Mouse (Mus musculus) CD4-positive, CD25-positive, alpha-beta regulatory T cell, adult 9 weeks (primary cell): ENCODE measurements around the gene Olfr354. TPM values are rescaled to one million over a fixed set of nuclear protein-coding genes. Genes with fewer than 3 reads are reported as not detected.

Source experiments
- polyA plus RNA-seq: library from polyadenylated mRNA; unstranded; fragments of 100-300 nt; shearing (Covaris generic); gene quantifications from one replicate; pipeline ENCODE4 v1.2.1, GENCODE M21; 2017

The Olfr354 gene
- polyA plus RNA-seq = not detected

DNA sequence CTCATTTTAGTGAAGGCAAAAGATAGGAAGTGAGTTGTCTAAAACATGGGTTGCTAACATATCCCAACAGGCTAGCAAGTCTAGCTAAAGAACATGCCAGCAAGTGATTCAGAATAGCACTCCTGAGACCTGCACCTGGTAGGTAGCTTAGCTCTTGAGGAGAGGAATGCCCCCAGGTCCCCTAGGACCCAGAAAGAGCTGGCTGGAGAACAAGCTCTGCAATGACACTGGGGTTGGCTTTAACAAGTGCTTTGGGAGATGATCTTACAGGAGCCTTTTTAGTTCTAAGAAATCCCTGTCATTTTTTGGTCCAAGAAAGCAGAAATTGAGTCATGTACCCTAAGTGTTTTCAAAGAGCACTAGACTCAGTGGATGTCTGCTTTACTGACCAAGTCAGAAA, at the start of gene Olfr354:
Gene Olfr354 (plus strand): TSS at position 301 of the 400 bp plus-strand sequence.

DNA sequence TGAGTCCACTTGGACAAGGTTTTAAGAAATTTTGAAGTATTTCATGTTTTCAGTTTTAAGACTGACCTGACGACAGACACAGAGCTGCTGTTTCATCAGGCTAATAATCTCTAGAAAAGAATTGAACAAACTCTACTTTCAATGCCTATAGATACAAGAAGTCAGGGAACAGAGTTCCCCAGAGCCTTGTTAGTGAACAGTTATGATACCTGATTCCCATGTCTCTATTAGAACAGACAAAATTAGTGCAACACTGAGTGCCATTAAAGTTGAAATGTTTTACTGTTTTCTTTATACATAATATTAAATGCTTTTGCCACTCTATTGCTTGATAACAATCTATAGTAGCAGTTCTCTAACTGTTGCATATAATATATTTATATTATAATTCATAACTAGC, 42.9 kb upstream of the Olfr354 start, which contains the start of gene Olfr351:
Gene Olfr351 (minus strand): TSS at position 101 of the 400 bp plus-strand sequence.

DNA sequence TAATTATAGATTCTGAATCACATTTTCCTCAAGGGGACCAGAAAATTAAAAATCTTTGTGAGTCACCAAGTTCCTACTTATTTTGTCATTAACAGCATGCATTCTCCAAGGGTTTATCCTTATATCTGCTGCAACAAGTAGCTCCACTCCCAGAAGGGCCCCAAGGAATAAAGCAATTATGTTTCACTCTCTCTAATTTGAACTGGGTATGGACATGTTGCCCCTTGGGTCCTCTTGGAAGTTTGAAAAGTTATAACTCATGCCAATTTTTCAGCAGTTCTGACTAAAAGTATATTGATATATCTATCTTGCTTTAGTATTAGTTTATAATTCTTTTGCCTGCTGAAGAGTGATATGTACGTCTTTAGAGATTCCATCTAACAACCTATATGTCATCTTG, 37.3 kb upstream of the Olfr354 start, which contains the start of gene Olfr352:
Gene Olfr352 (plus strand): TSS at position 301 of the 400 bp plus-strand sequence.

DNA sequence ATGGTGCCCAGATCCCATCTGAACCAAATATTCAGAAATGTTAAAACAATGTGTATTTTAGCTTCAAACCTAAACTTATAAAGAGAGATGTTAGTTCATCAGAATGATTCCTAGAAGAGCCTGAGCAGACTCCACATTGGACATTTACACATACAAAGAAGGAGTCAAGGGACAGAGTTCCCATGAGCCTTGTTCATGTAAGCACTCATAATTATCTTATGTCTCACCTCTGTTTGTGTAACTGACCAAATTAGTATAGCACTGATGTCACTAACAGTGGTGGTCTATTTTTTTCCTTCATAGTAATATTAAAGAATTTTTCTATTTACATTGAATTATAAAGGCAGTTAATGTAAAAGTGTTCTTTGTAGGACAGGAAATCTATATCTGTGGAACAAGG, 12.6 kb upstream of the Olfr354 start, which contains the start of gene Olfr353:
Gene Olfr353 (minus strand): TSS at position 101 of the 400 bp plus-strand sequence.

DNA sequence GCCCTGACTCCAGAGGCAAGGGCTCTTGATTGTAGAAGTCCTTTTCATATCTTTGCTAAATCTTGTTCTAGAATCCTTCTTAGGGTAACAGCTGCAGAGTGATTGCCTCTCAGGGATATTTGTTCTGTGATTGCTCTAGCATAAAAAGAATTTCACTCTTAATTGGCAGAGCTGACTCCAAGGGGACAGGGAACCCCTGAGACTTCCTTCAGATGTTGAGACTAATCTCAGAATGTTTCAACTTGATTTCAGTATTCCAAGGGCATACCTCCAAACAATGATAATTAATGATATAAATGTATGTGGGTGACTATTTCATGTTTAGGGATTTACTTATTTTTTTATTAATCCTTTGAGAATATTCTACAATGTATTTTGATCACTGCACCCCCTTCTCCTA, 23.3 kb downstream of the Olfr354 start, which contains the start of gene Olfr355:
Gene Olfr355 (minus strand): TSS at position 101 of the 400 bp plus-strand sequence.

DNA sequence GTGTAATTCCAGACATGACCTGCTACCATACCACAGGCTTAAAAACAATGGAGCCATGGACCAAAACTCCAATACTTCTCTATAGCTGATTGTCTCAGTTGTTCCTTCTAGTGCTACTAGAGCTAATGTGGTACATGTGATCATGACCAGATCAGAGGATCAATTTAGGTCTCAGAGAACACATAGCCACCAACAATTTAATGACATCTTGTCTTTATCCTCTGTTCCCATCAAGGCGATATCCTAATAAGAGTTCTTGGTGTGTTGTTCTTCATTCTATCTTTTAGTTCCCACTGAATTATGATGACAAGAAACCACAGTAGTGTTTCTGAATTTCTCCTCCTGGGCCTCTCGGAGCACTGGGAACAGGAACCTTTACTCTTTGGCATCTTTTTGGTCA, 31.3 kb downstream of the Olfr354 start, which contains the start of gene Olfr356:
Gene Olfr356 (plus strand): TSS at position 301 of the 400 bp plus-strand sequence.

Other genes starting within 250 kb of the Olfr354 start
- gene Olfr346, start 219.9 kb upstream of the Olfr354 start, polyA plus RNA-seq = not detected
- not detected for gene Olfr347, start 173.8 kb upstream of the Olfr354 start, polyA plus RNA-seq
- gene Olfr348, start 121.4 kb upstream of the Olfr354 start, polyA plus RNA-seq = not detected
- gene Olfr50, start 115.1 kb upstream of the Olfr354 start, polyA plus RNA-seq = 0.24 TPM
- gene Olfr3, start 88.6 kb upstream of the Olfr354 start, polyA plus RNA-seq = not detected
- not detected for gene Olfr350, start 59.4 kb upstream of the Olfr354 start, polyA plus RNA-seq
- not detected for gene Olfr351, start 43.0 kb upstream of the Olfr354 start, polyA plus RNA-seq
- gene Olfr352, start 37.2 kb upstream of the Olfr354 start, polyA plus RNA-seq = not detected
- gene Olfr353, start 12.7 kb upstream of the Olfr354 start, polyA plus RNA-seq = not detected
- gene Olfr355, start 23.2 kb downstream of the Olfr354 start, polyA plus RNA-seq = 0.20 TPM
- gene Olfr356, start 31.4 kb downstream of the Olfr354 start, polyA plus RNA-seq = not detected
- not detected for gene Olfr357, start 88.1 kb downstream of the Olfr354 start, polyA plus RNA-seq
- gene Olfr358, start 103.7 kb downstream of the Olfr354 start, polyA plus RNA-seq = not detected
- not detected for gene Olfr360, start 160.1 kb downstream of the Olfr354 start, polyA plus RNA-seq
- not detected for gene Olfr361, start 183.6 kb downstream of the Olfr354 start, polyA plus RNA-seq
- not detected for gene Olfr362, start 212.2 kb downstream of the Olfr354 start, polyA plus RNA-seq
- not detected for gene Olfr364-ps1, start 233.6 kb downstream of the Olfr354 start, polyA plus RNA-seq